Comparison of ENCODE assay signal across 9 mouse cellular contexts in the genomic region with DNA sequence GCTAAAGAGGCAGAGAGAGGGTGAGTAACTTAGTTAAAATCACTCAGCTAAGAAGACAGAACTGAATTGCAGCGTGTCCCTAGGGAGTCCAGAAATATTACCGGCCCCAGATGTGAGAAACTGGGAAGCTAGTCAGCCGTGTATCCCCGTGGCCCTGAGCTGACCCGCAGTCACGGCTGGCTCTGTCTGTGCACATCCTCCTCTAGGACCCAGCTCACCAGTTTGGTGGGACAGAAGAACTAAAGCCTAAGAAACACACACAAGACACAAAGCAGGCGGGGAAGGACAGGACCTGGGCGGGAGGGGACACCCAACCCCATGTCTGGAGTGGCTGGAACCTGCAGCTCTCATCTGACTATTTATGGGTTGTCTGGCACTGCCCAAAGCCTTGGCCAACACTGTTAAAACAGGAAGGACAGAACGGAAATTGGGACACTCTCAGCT. TPM values are rescaled to one million over a fixed set of nuclear protein-coding genes. Genes with fewer than 3 reads are reported as not detected.
DNase-seq lines count a peak whose midpoint lies in the region; ATAC-seq and TF ChIP-seq lines count a peak whose summit lies in the region.
"Had no signal": no experiment of that assay in that cellular context is flagged by ENCODE, and none has a peak within 500 bp of the region (broad histone marks: within the 10 kb centered on the region; RNA-seq: fewer than 3 reads in every experiment).

No protein-coding gene starts in this region.

- ATAC-seq in liver, postnatal 0 days = peak; percentile 43
- ATAC-seq in hindbrain, embryonic 13.5 days (ENCODE audit: low FRiP score) = no peak
- ATAC-seq: midbrain, embryonic 13.5 days had no signal

- peak overlapping the region; percentile 85 for H3K27ac ChIP-seq in liver, postnatal 0 days (ENCODE audit: low read depth)
- H3K27ac ChIP-seq in hindbrain, embryonic 13.5 days = no peak overlapping the region
- H3K27ac ChIP-seq: midbrain, embryonic 13.5 days had no signal

- H3K27me3 ChIP-seq in liver, postnatal 0 days (ENCODE audit: insufficient read depth, low read length) = no peaks in the 10 kb centered on the region
- no peaks in the 10 kb centered on the region for H3K27me3 ChIP-seq in hindbrain, embryonic 13.5 days
- H3K27me3 ChIP-seq: midbrain, embryonic 13.5 days had no signal

- peak overlapping the region; percentile 57 for H3K9ac ChIP-seq in liver, postnatal 0 days (replicated peaks)
- H3K9ac ChIP-seq in hindbrain, embryonic 13.5 days = no peak overlapping the region
- H3K9ac ChIP-seq: midbrain, embryonic 13.5 days had no signal

- peaks cover 42% of the 10 kb centered on the region for H3K4me1 ChIP-seq in liver, postnatal 0 days (ENCODE audit: insufficient read depth)
- no peaks in the 10 kb centered on the region for H3K4me1 ChIP-seq in hindbrain, embryonic 13.5 days (replicated peaks)
- H3K4me1 ChIP-seq: midbrain, embryonic 13.5 days had no signal

- H3K4me3 ChIP-seq in liver, postnatal 0 days (ENCODE audit: low read depth, low read length) = peak overlapping the region; percentile 41
- no peak overlapping the region for H3K4me3 ChIP-seq in hindbrain, embryonic 13.5 days
- H3K4me3 ChIP-seq: midbrain, embryonic 13.5 days had no signal

- H3K9me3 ChIP-seq in liver, postnatal 0 days (ENCODE audit: low read length) = no peaks in the 10 kb centered on the region
- H3K9me3 ChIP-seq in hindbrain, embryonic 13.5 days = no peaks in the 10 kb centered on the region
- H3K9me3 ChIP-seq: midbrain, embryonic 13.5 days had no signal

- 0 out of 2 replicates have a peak, but pooled peaks cover 4% of the 10 kb centered on the region for H3K36me3 ChIP-seq in liver, postnatal 0 days (replicated peaks; ENCODE audit: insufficient read depth, low read length)
- H3K36me3 ChIP-seq in hindbrain, embryonic 13.5 days = no peaks in the 10 kb centered on the region
- H3K36me3 ChIP-seq: midbrain, embryonic 13.5 days had no signal

- no peak for TF ChIP-seq CTCF in liver, postnatal 0 days (IDR thresholded peaks at IDR 0.05; ENCODE audit: low read depth)

- WGBS in liver, postnatal 0 days (ENCODE audit: insufficient replicate concordance) = 32% methylated on average over 9 of the region's 9 CpGs
- 63% methylated on average over 9 of the region's 9 CpGs for WGBS in hindbrain, embryonic 13.5 days

- peak; percentile 57 to 73 for DNase-seq in spleen, adult 18-20 months
- DNase-seq in spleen, adult 12 weeks (ENCODE audit: low spot score) = no peak
- DNase-seq in heart, adult 18-20 months = peak; percentile 69 to 79
- peak; percentile 56 for DNase-seq in liver, postnatal 0 days
- DNase-seq in retina, embryonic 14.5 days (ENCODE audit: low spot score) = no peak
- DNase-seq in embryo, embryonic 10.5 days (ENCODE audit: low spot score) = no peak
- DNase-seq in yolk sac, embryonic 10.5 days (ENCODE audit: low spot score) = no peak

- peak overlapping the region; percentile 69 for H3K4me2 ChIP-seq in liver, postnatal 0 days (ENCODE audit: low read depth, low read length)
- no peak overlapping the region for H3K4me2 ChIP-seq in hindbrain, embryonic 13.5 days
- H3K4me2 ChIP-seq: midbrain, embryonic 13.5 days had no signal

- TF ChIP-seq EP300 in liver, postnatal 0 days (IDR thresholded peaks at IDR 0.05; ENCODE audit: low read depth) = 0 out of 2 replicates have a peak, but pooled peaks have one; percentile 15

RNA-seq across cellular contexts. Expression of gene C5ar2, which starts 4.4 kb away (rescaled TPM):
- 1 to 10 TPM; 1.2 to 1.7 TPM for total RNA-seq in heart, adult 18-20 months (2021)
- polyA plus RNA-seq in liver, postnatal 0 days (2015; fragmentation: Nextera tagmentation; extraction: Ambion mirVana) = 0.92 and 1.2 TPM in 2 replicates
- 0.08 and 0.14 TPM in 2 replicates for polyA plus RNA-seq in hindbrain, embryonic 13.5 days (2015; fragmentation: Nextera tagmentation; extraction: Ambion mirVana)

RNA-seq across cellular contexts. Expression of gene Dhx34, which starts 17.7 kb away (rescaled TPM):
- 1 to 10 TPM; 8.4 to 8.6 TPM for total RNA-seq in heart, adult 18-20 months (2021)
- 3.6 and 3.9 TPM in 2 replicates for polyA plus RNA-seq in liver, postnatal 0 days (2015; fragmentation: Nextera tagmentation; extraction: Ambion mirVana)
- polyA plus RNA-seq in hindbrain, embryonic 13.5 days (2015; fragmentation: Nextera tagmentation; extraction: Ambion mirVana) = 13.5 and 13.8 TPM in 2 replicates

RNA-seq across cellular contexts. Expression of gene C5ar1, which starts 19.8 kb away (rescaled TPM):
- total RNA-seq in heart, adult 18-20 months (2021) = 1 to 10 TPM; 4.4 to 7.5 TPM
- 5.5 and 6.9 TPM in 2 replicates for polyA plus RNA-seq in liver, postnatal 0 days (2015; fragmentation: Nextera tagmentation; extraction: Ambion mirVana)
- 1.7 and 2.3 TPM in 2 replicates for polyA plus RNA-seq in hindbrain, embryonic 13.5 days (2015; fragmentation: Nextera tagmentation; extraction: Ambion mirVana)

RNA-seq across cellular contexts. Expression of gene Inafm1, which starts 33.8 kb away (rescaled TPM):
- 10 to 100 TPM; 15.3 to 16.2 TPM for total RNA-seq in heart, adult 18-20 months (2021)
- 7.5 and 8.4 TPM in 2 replicates for polyA plus RNA-seq in liver, postnatal 0 days (2015; fragmentation: Nextera tagmentation; extraction: Ambion mirVana)
- polyA plus RNA-seq in hindbrain, embryonic 13.5 days (2015; fragmentation: Nextera tagmentation; extraction: Ambion mirVana) = 33.4 and 33.8 TPM in 2 replicates

RNA-seq across cellular contexts. Expression of gene Ccdc9, which starts 47.0 kb away (rescaled TPM):
- total RNA-seq in heart, adult 18-20 months (2021) = 10 to 100 TPM; 26.3 to 29.6 TPM
- 5.7 and 8.8 TPM in 2 replicates for polyA plus RNA-seq in liver, postnatal 0 days (2015; fragmentation: Nextera tagmentation; extraction: Ambion mirVana)
- polyA plus RNA-seq in hindbrain, embryonic 13.5 days (2015; fragmentation: Nextera tagmentation; extraction: Ambion mirVana) = 23.9 and 27.9 TPM in 2 replicates

Comparison
In these comparisons a context has a peak if more than half of its experiments do, and no peak if none do; other contexts are left out.
1. DNase-seq: peak in spleen, adult 18-20 months (2 of 2), heart, adult 18-20 months (2 of 2) and liver, postnatal 0 days (single experiment); none in spleen, adult 12 weeks (single experiment), retina, embryonic 14.5 days (single experiment), embryo, embryonic 10.5 days (single experiment) and yolk sac, embryonic 10.5 days (single experiment).